Comparison of ENCODE assay signal across 19 mouse cellular contexts in the genomic region with DNA sequence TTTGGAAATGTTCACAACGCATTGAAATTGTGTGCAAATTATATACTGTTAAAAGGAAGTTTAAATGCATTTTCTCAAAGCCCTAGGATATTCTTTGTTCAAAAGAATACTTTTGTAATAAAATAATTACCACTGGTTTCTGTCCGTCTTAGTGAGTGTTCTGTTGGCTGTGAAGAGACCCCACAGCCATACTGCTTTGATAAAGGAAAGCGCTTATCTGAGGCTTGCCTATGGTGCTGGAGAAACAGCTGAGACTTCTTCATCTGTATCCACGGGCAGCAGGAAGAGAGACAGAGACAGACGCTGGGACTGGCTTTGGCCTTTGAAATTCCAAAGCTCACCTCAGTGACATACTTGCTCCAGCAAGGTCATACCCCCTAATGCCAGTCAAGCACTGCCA. TPM values are rescaled to one million over a fixed set of nuclear protein-coding genes. Genes with fewer than 3 reads are reported as not detected.
DNase-seq lines count a peak whose midpoint lies in the region; ATAC-seq lines count a peak whose summit lies in the region.
"Had no signal": no experiment of that assay in that cellular context is flagged by ENCODE, and none has a peak within 500 bp of the region (broad histone marks: within the 10 kb centered on the region; RNA-seq: fewer than 3 reads in every experiment).

No protein-coding gene starts in this region.

- H3K4me1 ChIP-seq in heart, embryonic 13.5 days, result peaks cover 85% of the 10 kb centered on the region
- H3K4me1 ChIP-seq in liver, embryonic 11.5 days (replicated peaks; ENCODE audit: control insufficient read depth, insufficient read depth, low read length), result peaks cover 76% of the 10 kb centered on the region
- H3K4me1 ChIP-seq in liver, embryonic 15.5 days (replicated peaks), result peaks cover 88% of the 10 kb centered on the region

- DNase-seq in heart, postnatal 25 days (ENCODE audit: low spot score), result no peak
- DNase-seq in liver, embryonic 11.5 days (ENCODE audit: low spot score), result no peak
- no peak for DNase-seq in right cerebral cortex, postnatal 36 days (ENCODE audit: low spot score in 2 of 2)
- no peak for DNase-seq in spleen, adult 18-20 months
- DNase-seq: adrenal gland, postnatal 10 days; cerebellum, adult 11-12 months; cerebellum, adult 9-10 months; cerebellum, postnatal 36 days; gastrocnemius, postnatal 10 days; heart, adult 2 months had no signal

- H3K27me3 ChIP-seq in heart, embryonic 13.5 days (replicated peaks), result no peaks in the 10 kb centered on the region
- no peaks in the 10 kb centered on the region for H3K27me3 ChIP-seq in liver, embryonic 11.5 days (replicated peaks; ENCODE audit: control insufficient read depth, insufficient read depth, low read length)
- no peaks in the 10 kb centered on the region for H3K27me3 ChIP-seq in liver, embryonic 15.5 days
- H3K27me3 ChIP-seq: embryonic facial prominence, embryonic 13.5 days; forebrain, embryonic 15.5 days; intestine, embryonic 15.5 days had no signal

- 48% methylated on average over 5 of the region's 5 CpGs for WGBS in heart, embryonic 13.5 days
- WGBS in liver, embryonic 11.5 days, result 32% methylated on average over 5 of the region's 5 CpGs
- WGBS in liver, embryonic 15.5 days (ENCODE audit: insufficient replicate concordance), result 30% methylated on average over 5 of the region's 5 CpGs

- intact Hi-C loops in heart, postnatal 25 days (cut with DNase I), result no loop called here

- peak overlapping the region; percentile 15; the same call in 1 of the 2 replicates for H3K4me3 ChIP-seq in heart, embryonic 13.5 days
- no peak overlapping the region for H3K4me3 ChIP-seq in liver, embryonic 11.5 days (ENCODE audit: low read depth, low read length)
- peak overlapping the region; percentile 10; the same call in 1 of the 2 replicates for H3K4me3 ChIP-seq in liver, embryonic 15.5 days (replicated peaks)
- H3K4me3 ChIP-seq: embryonic facial prominence, embryonic 13.5 days; forebrain, embryonic 15.5 days; heart, adult 2 months; hindbrain, embryonic 10.5 days; intestine, embryonic 15.5 days had no signal

- H3K9me3 ChIP-seq in heart, embryonic 13.5 days, result no peaks in the 10 kb centered on the region
- no peaks in the 10 kb centered on the region for H3K9me3 ChIP-seq in liver, embryonic 11.5 days (ENCODE audit: control insufficient read depth, low read length)
- H3K9me3 ChIP-seq in liver, embryonic 15.5 days (replicated peaks), result no peaks in the 10 kb centered on the region
- H3K9me3 ChIP-seq: embryonic facial prominence, embryonic 13.5 days; forebrain, embryonic 15.5 days; hindbrain, embryonic 10.5 days; intestine, embryonic 15.5 days had no signal

- H3K36me3 ChIP-seq in heart, embryonic 13.5 days, result no peaks in the 10 kb centered on the region
- no peaks in the 10 kb centered on the region for H3K36me3 ChIP-seq in liver, embryonic 11.5 days (ENCODE audit: control insufficient read depth, insufficient read depth, low read length)
- H3K36me3 ChIP-seq in liver, embryonic 15.5 days (replicated peaks), result 0 out of 2 replicates have a peak, but pooled peaks cover 4% of the 10 kb centered on the region
- H3K36me3 ChIP-seq: embryonic facial prominence, embryonic 13.5 days; forebrain, embryonic 15.5 days; hindbrain, embryonic 10.5 days; intestine, embryonic 15.5 days had no signal

- no peak overlapping the region for H3K27ac ChIP-seq in heart, embryonic 13.5 days (replicated peaks)
- peak overlapping the region; percentile 68 for H3K27ac ChIP-seq in liver, embryonic 11.5 days (ENCODE audit: low read depth, low read length)
- peak overlapping the region; percentile 94 for H3K27ac ChIP-seq in liver, embryonic 15.5 days (replicated peaks)
- H3K27ac ChIP-seq: embryonic facial prominence, embryonic 13.5 days; forebrain, embryonic 15.5 days; heart, adult 2 months; hindbrain, embryonic 10.5 days; hindbrain, embryonic 14.5 days; intestine, embryonic 15.5 days had no signal

- H3K9ac ChIP-seq in heart, embryonic 13.5 days, result no peak overlapping the region
- no peak overlapping the region; the same call in 1 of the 2 replicates for H3K9ac ChIP-seq in liver, embryonic 11.5 days (ENCODE audit: low read depth, low read length)
- H3K9ac ChIP-seq in liver, embryonic 15.5 days, result peak overlapping the region; percentile 32
- H3K9ac ChIP-seq: embryonic facial prominence, embryonic 13.5 days; forebrain, embryonic 15.5 days; hindbrain, embryonic 14.5 days; intestine, embryonic 15.5 days had no signal

- no peak for ATAC-seq in heart, embryonic 13.5 days (ENCODE audit: extremely low read depth, insufficient number of reproducible peaks, low FRiP score, low TSS enrichment)
- peak; percentile 29; the same call in 1 of the 2 replicates for ATAC-seq in liver, embryonic 11.5 days (replicated peaks; ENCODE audit: low FRiP score)
- no peak for ATAC-seq in liver, embryonic 15.5 days (ENCODE audit: insufficient read depth)
- ATAC-seq in erythroid progenitor cell, adult 5-6 weeks (replicated peaks; ENCODE audit: low FRiP score, poor library complexity, severe bottlenecking), result no peak
- ATAC-seq: forebrain, embryonic 15.5 days; intestine, embryonic 15.5 days had no signal

- peak overlapping the region; percentile 41 for H3K4me2 ChIP-seq in heart, embryonic 13.5 days
- peak overlapping the region; percentile 44 for H3K4me2 ChIP-seq in liver, embryonic 11.5 days
- H3K4me2 ChIP-seq in liver, embryonic 15.5 days, result peak overlapping the region; percentile 81
- H3K4me2 ChIP-seq: embryonic facial prominence, embryonic 13.5 days; forebrain, embryonic 15.5 days; heart, embryonic 11.5 days; hindbrain, embryonic 14.5 days; intestine, embryonic 15.5 days had no signal

RNA-seq across cellular contexts. Expression of gene Bach1, which starts 5.5 kb away (rescaled TPM):
- 9.2 and 9.5 TPM in 2 replicates for polyA plus RNA-seq in heart, embryonic 13.5 days (2015; fragmentation: Nextera tagmentation; extraction: Ambion mirVana)
- 10 to 100 TPM; 25.8 to 33.0 TPM for total RNA-seq in heart, postnatal 25 days (2021)
- 10.6 and 11.1 TPM in 2 replicates for polyA plus RNA-seq in liver, embryonic 11.5 days (2014; fragmentation: Nextera tagmentation; extraction: Ambion mirVana)
- 6.5 and 6.9 TPM in 2 replicates for polyA plus RNA-seq in liver, embryonic 15.5 days (2015; fragmentation: Nextera tagmentation; extraction: Ambion mirVana)
- total RNA-seq in erythroid progenitor cell, adult 5-6 weeks (2015; ENCODE audit: low replicate concordance), result 19.5 and 22.6 TPM in 2 replicates
- total RNA-seq in erythroid progenitor cell, adult 5-6 weeks (2017; ENCODE audit: low replicate concordance), result 28.5 and 37.6 TPM in 2 replicates
